Mouse (Mus musculus): ENCODE measurements around the gene Syk.

Syk gene

DNA sequence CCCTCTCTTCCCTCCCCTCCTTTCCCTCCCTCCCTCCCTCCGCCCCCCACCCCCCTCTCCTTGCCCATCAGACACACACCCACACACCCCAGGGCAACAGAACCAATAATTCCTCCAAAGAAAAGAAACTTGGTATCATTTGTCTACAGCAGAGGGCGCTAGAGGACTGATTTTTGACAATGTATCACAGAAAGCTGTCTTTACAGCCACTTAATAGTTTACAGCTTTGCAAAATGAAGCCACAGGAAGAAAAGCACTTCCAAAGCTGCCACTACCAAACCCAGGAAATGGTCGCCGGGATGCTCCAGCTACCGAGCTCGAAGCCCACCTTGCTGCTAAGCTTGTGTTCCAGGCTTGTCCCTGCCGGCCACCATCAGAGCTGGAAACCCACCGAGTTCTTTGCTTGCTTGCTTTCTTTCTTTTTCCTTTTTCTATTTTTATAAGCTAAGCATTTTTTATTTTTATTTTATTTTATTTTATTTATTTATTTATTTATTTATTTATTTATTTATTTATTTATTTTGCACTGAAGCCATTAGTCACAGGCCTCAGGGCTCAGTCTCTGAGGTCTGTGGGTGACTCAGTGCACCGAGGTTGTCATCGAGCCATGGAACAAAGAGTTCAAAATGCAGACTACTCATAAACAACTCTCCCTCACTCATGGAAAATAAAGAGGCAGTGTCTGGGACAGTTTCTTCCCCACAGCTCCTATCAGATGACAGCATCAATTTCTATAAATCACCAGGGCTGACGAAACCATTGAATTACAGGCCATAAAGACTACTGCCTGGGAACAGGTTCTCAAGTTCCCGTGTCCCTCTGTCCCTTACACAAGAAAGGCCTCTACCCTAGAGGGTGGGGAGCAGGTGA lies 68.6 kb downstream of the Syk start:
- no peak for DNase-seq (ENCODE audit: low spot score in 2 of 2)

- no peak for DNase-seq (ENCODE audit: low spot score in 2 of 2)
Observed at GRCm38 (mm10) chr13:52652253-52652628, 69.3 kb downstream of the Syk start.

DNA sequence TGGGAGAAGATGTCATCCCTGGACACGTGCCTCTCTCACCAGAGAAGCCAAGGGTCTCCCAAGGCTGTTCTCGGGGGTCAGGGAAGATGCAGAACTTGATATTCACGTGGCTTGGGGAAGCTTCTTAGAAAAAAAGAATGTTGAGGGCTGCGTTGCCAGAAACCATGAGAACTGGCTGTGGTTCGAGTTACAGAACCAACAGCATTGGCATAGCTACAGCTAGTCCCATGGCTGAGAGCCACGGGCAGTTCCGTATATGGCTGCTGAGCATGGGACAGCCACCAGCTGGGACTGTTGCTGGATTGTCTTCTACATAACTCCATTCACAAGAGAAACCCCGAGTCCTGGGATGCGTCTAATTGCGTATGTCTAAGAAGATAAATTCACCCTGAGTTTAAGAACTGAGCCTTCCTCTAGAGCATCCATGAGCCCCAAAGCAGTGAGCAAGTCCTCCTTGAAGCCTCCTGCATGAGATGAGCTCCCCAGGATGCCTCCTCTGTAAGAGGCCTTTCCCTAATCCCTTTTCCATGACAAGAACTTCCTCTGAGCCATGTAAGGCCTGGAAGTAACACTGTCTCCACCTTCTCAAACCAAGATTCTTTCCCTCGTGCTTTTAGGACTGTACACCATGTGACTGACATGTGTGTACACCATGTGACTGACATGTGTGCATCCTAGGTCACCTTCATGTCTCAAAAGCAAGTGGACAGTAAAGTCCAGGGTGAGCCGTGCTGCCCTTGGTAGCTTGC lies 71.3 kb downstream of the Syk start:
- DNase-seq (ENCODE audit: low spot score in 2 of 2), result no peak

GRCm38 (mm10) chr13:52654830-52655308 lies 71.9 kb downstream of the Syk start:
- no peak for DNase-seq (ENCODE audit: low spot score in 2 of 2)

DNA sequence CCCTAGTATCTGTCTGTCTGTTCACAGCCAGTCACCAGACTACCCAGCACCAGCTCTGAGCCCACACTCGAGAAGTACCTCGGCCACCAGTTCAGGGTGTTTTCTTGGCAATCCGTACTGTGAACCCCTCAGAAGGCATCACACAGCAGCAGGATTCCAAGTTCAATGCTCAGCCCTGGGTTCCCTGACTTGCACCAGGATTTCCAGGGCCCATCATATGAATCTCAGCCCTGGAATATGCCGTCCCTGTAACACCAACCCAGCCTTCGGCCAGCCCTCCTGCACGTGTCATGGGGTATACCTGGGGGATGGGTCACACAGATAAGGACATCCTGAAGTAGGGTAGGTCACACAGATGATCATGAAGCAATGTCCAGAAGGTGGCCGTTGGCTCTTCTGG lies 75.0 kb downstream of the Syk start:
- DNase-seq (ENCODE audit: low spot score in 2 of 2), result no peak

DNA sequence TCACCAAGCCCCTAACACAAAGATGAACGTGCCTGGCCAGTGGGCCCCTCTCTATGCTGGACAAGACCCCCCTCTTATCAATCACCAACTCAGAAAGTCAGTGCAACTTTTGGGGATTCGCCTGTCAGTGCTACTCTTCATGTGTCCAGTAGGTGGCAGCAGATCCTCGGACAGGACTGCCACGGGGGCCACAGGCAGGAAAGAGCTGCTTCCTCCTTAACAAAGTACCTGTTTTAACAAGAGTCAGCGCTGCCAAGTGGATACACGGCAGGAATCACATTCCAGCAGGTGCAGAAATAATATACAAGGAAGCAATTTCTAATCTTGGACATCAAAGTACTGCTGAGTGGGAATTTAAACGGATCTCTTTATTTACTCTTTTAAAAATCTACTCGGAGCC lies 75.5 kb downstream of the Syk start:
- DNase-seq (ENCODE audit: low spot score in 2 of 2), result peak in 1 of 2 experiments; percentile 46

DNA sequence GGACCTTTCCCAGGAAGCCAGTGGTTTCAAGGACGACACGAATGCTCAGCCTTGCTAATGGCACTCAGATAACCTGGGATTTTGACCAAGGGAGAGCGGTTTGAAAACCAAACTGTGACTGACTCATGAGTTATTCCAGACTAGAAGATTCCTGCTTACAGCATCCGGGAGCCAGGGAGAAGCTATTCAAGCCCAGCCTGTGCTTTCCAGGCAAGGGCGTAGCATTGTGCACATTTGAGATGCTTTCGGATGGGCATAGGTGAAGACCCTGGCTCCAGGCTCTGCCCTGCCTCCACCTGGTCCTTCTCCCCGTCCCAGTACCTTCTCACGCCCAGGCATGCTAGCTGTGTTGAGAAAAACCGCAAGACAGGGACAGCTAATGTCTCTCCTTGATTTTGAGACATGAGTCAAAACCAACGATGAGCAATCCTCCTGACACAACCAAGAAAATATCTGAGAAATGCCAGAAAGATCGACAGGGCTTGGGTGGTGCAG lies 76.2 kb downstream of the Syk start:
- no peak for DNase-seq (ENCODE audit: low spot score in 2 of 2)

DNA sequence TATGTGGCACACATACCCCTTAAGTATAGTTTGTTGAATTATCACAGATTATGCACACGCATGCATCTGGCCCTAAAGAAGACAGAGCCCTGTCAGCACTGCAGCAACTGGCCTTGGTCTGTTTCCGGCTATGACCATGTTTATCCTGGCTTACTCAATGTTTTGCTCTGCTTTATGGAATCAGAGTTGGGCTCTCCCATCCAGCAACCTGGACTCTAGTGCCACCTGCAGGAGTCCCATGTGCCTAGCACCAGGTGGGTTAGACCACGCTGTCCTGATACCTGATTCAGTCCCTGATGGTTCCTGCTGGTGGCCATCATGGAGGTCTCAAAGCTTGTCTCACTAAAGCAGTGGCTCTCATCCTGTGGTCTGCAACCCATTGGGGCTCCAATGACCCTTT lies 86.9 kb downstream of the Syk start:
- no peak for DNase-seq (ENCODE audit: low spot score in 2 of 2)

- DNase-seq (ENCODE audit: low spot score in 2 of 2), result no peak
Observed at GRCm38 (mm10) chr13:52673272-52673671, 90.3 kb downstream of the Syk start.

DNA sequence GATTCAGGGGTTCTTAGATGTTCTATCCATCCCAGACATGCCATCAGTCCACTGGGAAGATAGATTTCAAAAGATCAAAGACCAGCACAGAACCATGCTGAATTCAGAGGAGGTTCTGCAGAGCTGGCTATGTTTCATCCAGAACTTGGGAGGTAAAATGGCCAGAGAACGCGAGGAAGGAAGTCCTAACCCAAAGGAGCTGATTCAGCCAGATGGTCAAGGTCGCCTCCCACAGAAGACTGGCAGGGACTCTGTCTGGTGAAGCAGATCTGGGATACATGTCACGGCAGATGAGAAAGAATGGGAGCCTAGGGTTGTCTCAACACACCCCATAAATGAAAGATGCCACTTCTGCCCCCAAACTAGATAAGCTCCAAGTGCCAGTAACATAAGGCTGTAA lies 90.9 kb downstream of the Syk start:
- no peak for DNase-seq (ENCODE audit: low spot score in 2 of 2)

DNA sequence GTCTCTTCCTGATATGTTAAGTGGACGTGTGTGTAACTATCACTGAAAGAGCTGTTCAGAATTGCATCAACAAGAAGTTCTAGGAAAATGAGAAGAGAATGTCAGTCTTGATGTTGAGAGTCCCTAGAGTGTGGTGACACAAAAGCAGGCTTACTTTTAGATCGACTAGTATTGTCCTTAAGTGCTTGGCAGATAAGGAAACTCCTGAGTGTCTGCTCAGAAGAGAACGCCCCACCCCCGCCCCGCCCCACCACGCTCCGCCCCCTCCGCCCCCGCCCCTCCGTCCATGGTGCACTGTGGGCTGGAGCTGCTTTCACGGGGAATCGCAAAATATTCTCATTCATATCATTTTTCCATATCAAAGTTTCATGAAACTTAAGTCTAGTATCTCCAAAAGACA lies 91.9 kb downstream of the Syk start:
- DNase-seq (ENCODE audit: low spot score in 2 of 2), result no peak

GRCm38 (mm10) chr13:52675526-52676294 lies 92.7 kb downstream of the Syk start:
- no peak for DNase-seq (ENCODE audit: low spot score in 2 of 2)

GRCm38 (mm10) chr13:52676671-52677445 lies 93.9 kb downstream of the Syk start:
- DNase-seq (ENCODE audit: low spot score in 2 of 2), result no peak

DNA sequence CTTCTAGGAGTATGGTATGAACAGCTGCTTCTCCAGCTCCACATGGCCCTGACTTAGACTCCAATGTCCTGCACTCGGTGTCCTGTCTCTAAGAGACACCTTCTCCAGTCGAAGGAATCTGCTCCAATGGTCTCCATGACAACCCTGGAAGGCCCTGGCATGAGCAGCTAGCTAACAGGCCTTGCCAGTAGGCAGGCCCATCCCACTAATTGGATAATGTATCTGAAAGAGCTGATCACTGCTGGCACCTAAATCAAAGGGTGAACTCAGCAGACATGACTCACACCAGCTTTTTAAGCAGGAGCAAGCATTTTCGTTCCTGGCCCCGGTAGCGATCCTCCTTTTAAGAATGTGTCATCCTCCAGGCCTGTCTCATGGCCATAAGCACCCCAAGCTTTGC lies 96.9 kb downstream of the Syk start:
- DNase-seq (ENCODE audit: low spot score in 2 of 2), result no peak

GRCm38 (mm10) chr13:52682107-52682506 lies 99.1 kb downstream of the Syk start:
- no peak for DNase-seq (ENCODE audit: low spot score in 2 of 2)

GRCm38 (mm10) chr13:52690425-52690824 lies 107.5 kb downstream of the Syk start:
- no peak for DNase-seq (ENCODE audit: low spot score in 2 of 2)

- no peak for DNase-seq (ENCODE audit: low spot score in 2 of 2)
Observed at GRCm38 (mm10) chr13:52692311-52692710, 109.3 kb downstream of the Syk start.

DNA sequence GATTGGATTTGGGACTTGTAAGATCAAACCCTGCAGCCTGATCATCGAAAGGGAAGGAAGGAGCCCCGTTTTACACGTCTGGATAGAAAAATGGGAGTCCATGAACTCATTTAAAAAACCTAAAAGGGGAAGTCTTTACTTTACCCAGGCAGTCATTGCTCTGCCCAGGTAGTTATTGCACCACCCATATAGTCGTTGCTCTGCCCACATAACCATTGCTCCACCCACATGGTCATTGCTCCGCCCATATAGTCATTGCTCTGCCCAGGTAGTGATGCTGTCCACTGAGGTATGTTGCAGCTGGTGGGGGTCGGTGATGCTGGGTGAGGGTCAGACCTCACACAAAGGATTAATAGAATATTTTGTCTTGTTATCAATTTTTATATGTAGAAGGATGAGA lies 111.9 kb downstream of the Syk start:
- DNase-seq (ENCODE audit: low spot score in 2 of 2), result no peak

Data from spleen, postnatal 14 days (tissue).